Mouse (Mus musculus): ENCODE results near the gene Cck. TPM values are rescaled to one million over a fixed set of nuclear protein-coding genes. Genes with fewer than 3 reads are reported as not detected.
"Not testable (repeated sequence)": the region's sequence is repeated elsewhere in the genome, so short reads cannot be mapped to it uniquely, and the experiment has no call there.

Cck gene
- polyA plus RNA-seq, 1 experiment from 2014 or later = 10.3 TPM

DNA sequence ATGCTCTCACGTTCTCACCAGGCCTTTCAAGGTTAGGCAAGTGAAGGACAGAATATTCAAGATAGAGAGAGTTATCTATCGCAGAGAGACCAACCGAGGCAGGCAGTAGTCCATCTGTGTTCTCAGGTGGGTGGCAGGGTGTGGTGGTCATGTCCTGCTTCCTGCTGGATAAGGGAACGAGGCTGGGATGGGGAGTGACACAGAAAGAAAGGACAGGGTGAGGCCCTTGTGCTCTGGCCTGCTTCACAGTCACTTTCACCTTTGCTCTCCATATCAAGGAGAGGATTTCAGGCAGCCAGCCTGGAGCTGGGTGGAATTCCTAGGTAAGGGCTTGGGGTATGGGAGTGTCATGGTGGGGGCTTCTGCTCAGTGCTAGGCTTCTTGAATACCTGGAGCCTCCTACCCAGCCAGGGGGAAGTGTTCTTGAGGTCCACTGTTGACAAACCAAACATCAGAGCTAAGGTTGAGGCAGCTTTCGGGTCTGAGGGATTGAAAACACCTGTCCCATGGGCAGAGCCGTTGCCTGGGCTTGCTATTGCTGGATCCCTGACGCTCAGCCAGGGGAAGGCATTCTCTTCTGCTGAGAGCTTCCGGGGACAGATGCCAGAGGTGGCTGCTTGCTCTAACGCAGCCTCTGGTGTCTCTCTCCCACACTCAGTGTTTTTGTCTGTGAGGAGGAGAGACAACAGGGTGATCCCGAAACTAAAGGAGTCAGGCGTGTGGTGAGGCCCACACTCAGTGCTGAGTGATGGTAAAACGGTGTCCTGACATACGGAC, 38.6 kb downstream of the Cck start:
- WGBS = 93% methylated on average over 13 of the region's 13 CpGs
- H3K36me3 ChIP-seq = peaks cover 80% of the 10 kb centered on the region

DNA sequence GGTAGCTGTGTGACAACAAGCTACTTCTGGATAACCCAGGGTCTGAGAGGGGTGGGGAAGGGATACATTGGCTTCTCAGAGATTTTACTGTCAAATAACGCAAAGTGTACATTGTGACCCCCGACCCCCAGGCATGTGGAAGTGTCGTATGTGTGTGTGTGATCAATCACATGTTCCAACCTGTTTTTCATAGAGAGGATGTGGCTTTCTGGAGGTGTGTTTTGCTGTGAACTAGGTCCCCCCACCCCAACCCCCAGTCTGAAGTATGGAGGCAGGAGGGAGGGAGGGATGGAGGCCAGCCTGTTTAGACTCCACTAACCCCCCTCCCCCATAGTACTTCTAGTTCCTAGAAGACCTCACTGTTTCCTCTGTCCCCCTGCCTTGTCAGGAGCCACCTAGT, 40.6 kb downstream of the Cck start:
- no peak overlapping the region for H3K27ac ChIP-seq (replicated peaks)
- H3K4me1 ChIP-seq = no peaks in the 10 kb centered on the region
- H3K4me3 ChIP-seq = no peak overlapping the region
- no peak overlapping the region for H3K4me2 ChIP-seq (replicated peaks)
- no peak overlapping the region for H3K9ac ChIP-seq (replicated peaks)
- no peaks in the 10 kb centered on the region for H3K27me3 ChIP-seq
- WGBS = 93% methylated on average over 3 of the region's 3 CpGs
- no peak for ATAC-seq (ENCODE audit: low FRiP score, low read depth)
- H3K9me3 ChIP-seq = no peaks in the 10 kb centered on the region
- H3K36me3 ChIP-seq = peaks cover 81% of the 10 kb centered on the region

More for the DNA sequence above, 38.6 kb downstream of the Cck start:
- Histone ChIP-seq H3K4me3 (no peak overlapping the region), H3K27ac (replicated peaks) (no peak overlapping the region), H3K9me3 (no peaks in the 10 kb centered on the region), H3K9ac (replicated peaks) (no peak overlapping the region), H3K27me3 (no peaks in the 10 kb centered on the region), H3K4me2 (replicated peaks) (no peak overlapping the region), H3K4me1 (no peaks in the 10 kb centered on the region)
- ATAC-seq (ENCODE audit: low FRiP score, low read depth) = no peak

DNA sequence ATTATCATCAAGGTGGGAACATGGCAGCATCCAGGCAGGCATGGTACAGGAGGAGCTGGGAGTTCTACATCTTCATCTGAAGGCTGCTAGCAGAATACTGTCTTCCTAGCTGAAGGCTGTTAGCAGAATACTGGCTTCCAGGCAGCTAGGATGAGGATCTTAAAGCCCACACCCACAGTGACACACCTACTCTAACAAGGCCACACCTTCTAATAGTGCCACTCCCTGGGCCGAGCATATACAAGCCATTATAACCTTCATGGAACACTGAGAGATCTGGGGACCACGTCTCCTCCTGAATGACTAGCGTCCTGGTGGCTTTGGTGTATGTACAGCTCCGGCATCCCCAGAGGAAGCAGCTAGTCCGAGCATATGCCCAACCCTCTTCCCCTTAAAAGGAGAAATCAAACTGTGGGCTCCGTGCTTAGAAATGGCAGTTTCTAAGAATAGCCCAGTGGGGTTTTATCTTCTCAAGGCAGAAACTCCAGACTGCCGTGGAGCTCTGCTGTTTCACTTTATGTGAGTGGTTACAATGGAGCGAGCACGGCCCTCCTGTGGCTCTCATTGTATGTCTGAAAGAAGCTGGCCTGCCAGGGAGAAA, 43.1 kb downstream of the Cck start:
- not testable (repeated sequence) for H3K4me2 ChIP-seq (replicated peaks); H3K9ac ChIP-seq (replicated peaks); H3K4me1 ChIP-seq; H3K27ac ChIP-seq (replicated peaks); H3K27me3 ChIP-seq; H3K9me3 ChIP-seq; H3K4me3 ChIP-seq; ATAC-seq (ENCODE audit: low FRiP score, low read depth)
- peaks cover 88% of the 10 kb centered on the region for H3K36me3 ChIP-seq
- WGBS = 54% methylated on average over 9 of the region's 9 CpGs

DNA sequence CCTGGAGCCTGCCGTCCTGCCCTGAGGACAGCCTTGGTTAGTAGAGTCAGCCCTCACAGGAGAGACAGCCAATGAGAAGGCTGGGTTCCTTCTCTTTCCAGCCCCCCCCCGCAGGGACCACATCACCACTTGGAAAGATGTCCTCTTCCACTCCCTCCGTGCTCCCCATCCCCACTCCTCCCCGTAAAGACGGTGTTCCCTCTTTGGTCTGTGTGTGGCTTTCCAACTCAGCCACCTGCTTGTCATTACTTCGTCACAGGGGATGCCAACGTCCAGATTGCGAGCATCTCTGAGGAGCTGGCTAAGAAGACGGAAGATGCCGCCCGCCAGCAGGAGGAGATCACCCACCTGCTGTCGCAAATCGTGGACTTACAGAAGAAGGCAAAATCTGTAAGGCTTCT, 49.1 kb downstream of the Cck start:
- WGBS = 90% methylated on average over 13 of the region's 13 CpGs
- no peaks in the 10 kb centered on the region for H3K4me1 ChIP-seq
- ATAC-seq (ENCODE audit: low FRiP score, low read depth) = no peak
- H3K27ac ChIP-seq (replicated peaks) = no peak overlapping the region
- no peak overlapping the region for H3K4me2 ChIP-seq (replicated peaks)
- H3K4me3 ChIP-seq = no peak overlapping the region
- peaks cover 91% of the 10 kb centered on the region for H3K36me3 ChIP-seq
- H3K27me3 ChIP-seq = no peaks in the 10 kb centered on the region
- no peaks in the 10 kb centered on the region for H3K9me3 ChIP-seq
- H3K9ac ChIP-seq (replicated peaks) = no peak overlapping the region

DNA sequence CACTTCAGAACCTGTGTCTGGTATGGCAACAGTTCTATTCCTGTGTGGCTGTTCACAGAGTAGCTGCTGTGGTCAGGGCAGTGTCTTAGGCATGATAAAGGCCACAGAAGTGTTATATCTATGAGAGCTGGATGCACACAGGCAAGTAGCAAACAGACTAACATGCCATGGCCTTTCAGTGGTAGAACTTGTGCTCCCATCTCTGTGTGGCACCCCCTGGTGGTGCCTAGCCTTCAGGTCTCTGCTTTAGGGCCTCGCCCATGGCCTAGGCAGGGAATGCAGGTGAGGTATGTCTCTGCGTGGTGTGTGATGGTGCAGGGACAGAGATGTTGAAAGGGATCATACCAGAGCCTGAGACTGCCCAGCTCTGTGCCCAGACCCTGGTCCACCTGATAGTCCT, 50.1 kb downstream of the Cck start:
- H3K27me3 ChIP-seq = no peaks in the 10 kb centered on the region
- peaks cover 80% of the 10 kb centered on the region for H3K36me3 ChIP-seq
- H3K4me2 ChIP-seq (replicated peaks) = no peak overlapping the region
- H3K4me3 ChIP-seq = no peak overlapping the region
- H3K9ac ChIP-seq (replicated peaks) = no peak overlapping the region
- no peak for ATAC-seq (ENCODE audit: low FRiP score, low read depth)
- no peak overlapping the region for H3K27ac ChIP-seq (replicated peaks)
- H3K9me3 ChIP-seq = no peaks in the 10 kb centered on the region
- 90% methylated on average over 2 of the region's 2 CpGs for WGBS
- no peaks in the 10 kb centered on the region for H3K4me1 ChIP-seq

DNA sequence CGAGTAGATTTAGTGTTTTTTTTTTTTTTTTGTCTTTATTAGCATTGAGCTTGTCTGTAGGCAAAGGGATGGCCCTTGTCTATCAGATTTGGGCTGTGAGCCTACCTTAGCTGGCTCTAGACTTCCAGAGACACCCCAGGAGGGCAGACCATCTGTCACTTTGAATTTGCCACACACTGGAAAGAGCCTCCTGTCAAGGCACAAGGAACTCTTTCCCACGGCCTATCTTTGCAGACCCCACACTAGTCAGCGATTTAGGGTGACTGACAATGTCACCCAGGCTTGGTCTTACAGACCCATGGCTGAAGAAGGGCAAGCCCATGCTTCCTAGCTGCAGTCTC, 51.2 kb downstream of the Cck start:
- Histone ChIP-seq H3K9me3 (no peaks in the 10 kb centered on the region), H3K27me3 (no peaks in the 10 kb centered on the region), H3K9ac (replicated peaks) (no peak overlapping the region), H3K36me3 (peaks cover 70% of the 10 kb centered on the region), H3K27ac (replicated peaks) (no peak overlapping the region; the same call in 1 of the 2 replicates), H3K4me2 (replicated peaks) (no peak overlapping the region), H3K4me3 (no peak overlapping the region), H3K4me1 (no peaks in the 10 kb centered on the region)
- no peak for ATAC-seq (ENCODE audit: low FRiP score, low read depth)
- 66% methylated on average over 3 of the region's 3 CpGs for WGBS

DNA sequence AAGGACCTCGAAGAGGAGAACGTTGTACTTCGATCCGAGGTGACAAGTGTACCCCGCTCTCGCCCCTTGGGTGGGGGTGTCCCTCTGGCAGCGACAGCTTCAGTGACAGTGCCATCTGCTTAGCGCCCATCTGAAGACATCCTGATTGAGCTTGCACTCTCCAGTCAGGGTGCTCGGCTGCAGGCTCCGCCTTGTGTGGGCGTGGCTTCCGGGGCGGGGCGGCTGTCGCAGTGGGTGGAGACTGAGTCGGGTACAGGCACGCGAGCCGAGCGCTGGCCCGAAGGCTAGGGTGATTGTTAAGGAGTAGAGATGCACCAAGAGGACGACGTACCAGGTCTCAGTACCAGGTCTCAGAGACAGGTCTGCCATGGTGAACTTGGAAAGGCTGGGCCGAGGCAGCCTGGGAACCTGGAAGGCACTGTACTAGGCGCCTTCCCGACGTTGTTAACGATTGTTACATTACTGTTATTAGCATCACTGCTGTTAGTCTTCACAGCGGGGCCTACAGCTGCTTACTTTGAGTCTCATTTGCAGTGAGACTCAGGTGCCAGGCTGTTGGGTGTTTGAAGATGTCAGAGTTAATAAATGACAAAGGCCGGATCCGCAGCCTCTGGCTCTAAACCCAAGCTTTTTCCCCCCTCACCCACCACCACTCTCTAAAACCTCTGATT, 51.7 kb downstream of the Cck start:
- Histone ChIP-seq H3K9ac (replicated peaks) (no peak overlapping the region), H3K4me2 (replicated peaks) (no peak overlapping the region), H3K36me3 (peaks cover 65% of the 10 kb centered on the region), H3K27me3 (no peaks in the 10 kb centered on the region), H3K27ac (replicated peaks) (no peak overlapping the region; the same call in 1 of the 2 replicates), H3K4me1 (no peaks in the 10 kb centered on the region), H3K4me3 (no peak overlapping the region), H3K9me3 (no peaks in the 10 kb centered on the region)
- WGBS = 67% methylated on average over 31 of the region's 31 CpGs
- ATAC-seq (ENCODE audit: low FRiP score, low read depth) = no peak

DNA sequence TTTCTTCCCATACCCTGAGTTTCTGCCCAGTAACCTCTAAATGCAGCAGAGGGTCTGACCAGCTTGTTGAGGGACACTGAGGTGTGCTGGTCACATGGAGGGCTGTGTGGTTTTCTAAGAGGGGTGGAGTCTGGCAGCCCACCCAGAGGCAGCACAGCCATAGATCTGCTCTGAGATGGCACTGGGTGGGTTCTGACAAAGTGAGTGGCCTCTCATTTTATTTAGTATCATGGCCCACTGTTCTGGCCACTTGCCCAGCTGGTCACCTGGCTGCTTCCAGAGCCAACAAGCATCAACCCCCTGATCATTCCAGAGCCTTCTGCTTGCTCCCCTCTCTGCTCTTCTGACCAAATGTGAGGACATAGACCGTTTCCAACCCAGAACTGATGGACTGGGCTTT, 53.3 kb downstream of the Cck start:
- 87% methylated on average over 1 of the region's 1 CpGs for WGBS

More for the DNA sequence above, 53.3 kb downstream of the Cck start:
- H3K9ac ChIP-seq (replicated peaks) = no peak overlapping the region
- no peak overlapping the region for H3K27ac ChIP-seq (replicated peaks)
- ATAC-seq (ENCODE audit: low FRiP score, low read depth) = no peak
- H3K4me1 ChIP-seq = no peaks in the 10 kb centered on the region
- H3K27me3 ChIP-seq = no peaks in the 10 kb centered on the region
- no peaks in the 10 kb centered on the region for H3K9me3 ChIP-seq
- no peak overlapping the region for H3K4me2 ChIP-seq (replicated peaks)
- peaks cover 49% of the 10 kb centered on the region for H3K36me3 ChIP-seq
- H3K4me3 ChIP-seq = no peak overlapping the region

Other genes with a start within 250 kb of the Cck start
- 193 and 218 TPM in 2 replicates for gene Ulk4, start 218.5 kb downstream of the Cck start, polyA plus RNA-seq (2016; fragmentation: Nextera tagmentation; extraction: Ambion mirVana)
- gene Trak1, start 198.2 kb downstream of the Cck start, polyA plus RNA-seq (2016; fragmentation: Nextera tagmentation; extraction: Ambion mirVana) = 38.0 and 42.2 TPM in 2 replicates
- gene Lyzl4, start 146.4 kb upstream of the Cck start, polyA plus RNA-seq (2016; fragmentation: Nextera tagmentation; extraction: Ambion mirVana) = not detected in 2 replicates
- 0.18 and 0.26 TPM in 2 replicates for gene Vipr1, start 147.0 kb upstream of the Cck start, polyA plus RNA-seq (2016; fragmentation: Nextera tagmentation; extraction: Ambion mirVana)
- 25.9 and 29.5 TPM in 2 replicates for gene Sec22c, start 209.8 kb upstream of the Cck start, polyA plus RNA-seq (2016; fragmentation: Nextera tagmentation; extraction: Ambion mirVana)
- 107 TPM in 2 replicates for gene Ss18l2, start 214.6 kb upstream of the Cck start, polyA plus RNA-seq (2016; fragmentation: Nextera tagmentation; extraction: Ambion mirVana)
- gene Nktr, start 223.5 kb upstream of the Cck start, polyA plus RNA-seq (2016; fragmentation: Nextera tagmentation; extraction: Ambion mirVana) = 73.6 and 75.3 TPM in 2 replicates